Mouse (Mus musculus) kidney, postnatal 0 days (tissue): ENCODE measurements at regions not wholly inside any gene's neighbourhood (a gene's known extent, or its start where the extent isn't known, plus 50 kb on each side); places are given as distances from the start of the nearest gene placed in this dataset.

Source experiments
- ATAC-seq: fragments of 200-750 bp; cut with Nextera tagmentation; replicated peaks from 2 replicates; pipeline ENCODE4 v1.8.0; 2017; ENCODE audit warnings: low read depth, moderate number of reproducible peaks, moderate TSS enrichment, moderate library complexity; ENCODE audit not compliant: low FRiP score
- DNase-seq: peaks from one replicate; pipeline ENCODE4 v3.0.0-alpha.2; 2016; ENCODE audit warnings: low spot score
- H3K27ac ChIP-seq: fragments of 300-500 bp; sonication (generic); 2 replicates; pipeline ENCODE4 v1.5.1; 2014; ENCODE audit warnings: mild to moderate bottlenecking
- H3K27me3 ChIP-seq: fragments of 300-500 bp; sonication (generic); 2 replicates; pipeline ENCODE4 v1.6.1; 2014; ENCODE audit warnings: low read length, mixed read lengths; ENCODE audit not compliant: insufficient read depth
- H3K36me3 ChIP-seq: fragments of 300-500 bp; sonication (generic); 2 replicates; pipeline ENCODE4 v1.6.1; 2014; ENCODE audit warnings: low read length, mixed read lengths; ENCODE audit not compliant: insufficient read depth
- H3K4me1 ChIP-seq: fragments of 300-500 bp; sonication (generic); replicated peaks from 2 replicates; pipeline ENCODE4 v1.6.1; 2014; ENCODE audit warnings: antibody characterized with exemption, low read length, mixed read lengths; ENCODE audit not compliant: insufficient read depth
- H3K4me2 ChIP-seq: fragments of 300-500 bp; sonication (generic); 2 replicates; pipeline ENCODE4 v1.6.1; 2014; ENCODE audit warnings: mild to moderate bottlenecking, low read length, moderate library complexity, mixed read lengths
- H3K4me3 ChIP-seq: fragments of 300-500 bp; sonication (generic); replicated peaks from 2 replicates; pipeline ENCODE4 v1.5.1; 2014; ENCODE audit warnings: low read depth, low read length
- H3K9ac ChIP-seq: fragments of 300-500 bp; sonication (generic); 2 replicates; pipeline ENCODE4 v1.6.1; 2014; ENCODE audit warnings: low read depth, low read length
- H3K9me3 ChIP-seq: fragments of 300-500 bp; sonication (generic); replicated peaks from 2 replicates; pipeline ENCODE4 v1.6.1; 2016; ENCODE audit warnings: low read length, inconsistent platforms, mixed read lengths
- CTCF ChIP-seq: IDR thresholded peaks from 2 replicates; pipeline ENCODE4 v1.5.1; 2016; ENCODE audit warnings: antibody characterized with exemption, low read depth, mild to moderate bottlenecking, moderate library complexity
- WGBS: fragments of 180-500 bp; shearing (Covaris S2); extraction: QIAGEN DNeasy Blood & Tissue Kit; methylation state at CpG from one replicate; pipeline ENCODE4 v1.1.7; 2014; 5-methylcytosine and 5-hydroxymethylcytosine counted together

DNA sequence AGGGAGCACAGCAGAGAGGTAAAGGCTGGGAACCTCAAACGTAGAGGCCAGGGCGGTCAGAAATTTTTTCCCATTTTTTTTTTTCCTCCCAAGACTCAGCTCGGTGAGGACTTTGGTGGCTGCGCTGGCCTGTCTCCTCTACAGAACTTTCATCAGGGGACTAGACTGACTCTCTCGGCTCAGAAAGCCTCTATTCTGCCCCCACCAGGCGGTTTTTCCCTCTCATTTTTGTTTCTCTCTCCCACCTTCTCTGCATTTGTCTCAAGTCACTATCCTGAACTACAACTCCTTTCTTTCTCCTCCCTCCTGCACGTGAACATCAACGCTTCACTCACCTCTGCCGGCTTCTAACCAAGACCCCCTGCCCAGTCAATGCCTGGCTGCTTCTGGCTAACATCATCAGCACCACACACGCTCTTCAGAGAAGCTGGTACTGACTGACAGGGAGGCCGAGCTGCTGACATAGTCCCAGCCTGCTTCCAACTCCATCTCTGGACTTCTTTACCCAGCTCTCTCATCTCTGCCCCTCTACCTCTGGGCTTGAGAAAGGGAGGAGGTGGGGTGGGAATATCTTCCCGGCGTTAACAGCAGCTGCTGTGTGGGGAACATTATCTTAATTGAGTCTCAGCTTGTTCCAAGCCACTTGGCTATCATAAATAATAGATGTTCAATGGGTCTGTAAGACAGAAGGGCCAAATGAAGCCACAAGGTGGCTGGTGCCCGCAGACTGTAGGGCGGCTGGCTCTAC is 240.0 kb downstream of the Lrfn2 start:
- ATAC-seq (no peak), DNase-seq (peak; percentile 58)
- H3K9me3 ChIP-seq, result no peaks in the 10 kb centered on the region
- H3K9ac ChIP-seq, result peak overlapping the region; percentile 19; the same call in 1 of the 2 replicates
- H3K27me3 ChIP-seq, result 0 out of 2 replicates have a peak, but pooled peaks cover 7% of the 10 kb centered on the region
- H3K36me3 ChIP-seq, result no peaks in the 10 kb centered on the region
- no peaks in the 10 kb centered on the region; the same call in 1 of the 2 replicates for H3K4me1 ChIP-seq
- peak overlapping the region; percentile 29; the same call in 1 of the 2 replicates for H3K4me3 ChIP-seq
- peak; percentile 48 for TF ChIP-seq CTCF
- H3K4me2 ChIP-seq, result peak overlapping the region; percentile 61
- H3K27ac ChIP-seq, result no peak overlapping the region
- 9% methylated on average over 15 of the region's 15 CpGs for WGBS

DNA sequence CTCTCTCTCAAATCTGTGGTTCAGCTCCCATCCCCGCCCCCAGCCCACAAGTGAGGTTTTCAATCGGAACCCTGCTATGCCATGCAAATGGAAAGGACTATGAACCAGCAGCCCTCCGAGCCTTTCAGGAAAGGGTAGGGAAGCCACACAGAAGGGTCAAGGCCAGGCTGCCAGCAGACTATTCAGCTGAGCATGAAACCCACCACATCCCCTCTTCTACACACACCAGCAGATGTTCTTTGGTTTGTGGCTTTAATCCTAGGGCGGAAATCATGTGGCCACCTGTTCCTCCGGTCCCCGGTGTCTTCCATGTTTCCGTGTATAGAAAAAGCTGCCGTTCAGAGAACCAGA is 240.6 kb downstream of the Lrfn2 start:
- 73% methylated on average over 8 of the region's 8 CpGs for WGBS
- no peak for ATAC-seq

DNA sequence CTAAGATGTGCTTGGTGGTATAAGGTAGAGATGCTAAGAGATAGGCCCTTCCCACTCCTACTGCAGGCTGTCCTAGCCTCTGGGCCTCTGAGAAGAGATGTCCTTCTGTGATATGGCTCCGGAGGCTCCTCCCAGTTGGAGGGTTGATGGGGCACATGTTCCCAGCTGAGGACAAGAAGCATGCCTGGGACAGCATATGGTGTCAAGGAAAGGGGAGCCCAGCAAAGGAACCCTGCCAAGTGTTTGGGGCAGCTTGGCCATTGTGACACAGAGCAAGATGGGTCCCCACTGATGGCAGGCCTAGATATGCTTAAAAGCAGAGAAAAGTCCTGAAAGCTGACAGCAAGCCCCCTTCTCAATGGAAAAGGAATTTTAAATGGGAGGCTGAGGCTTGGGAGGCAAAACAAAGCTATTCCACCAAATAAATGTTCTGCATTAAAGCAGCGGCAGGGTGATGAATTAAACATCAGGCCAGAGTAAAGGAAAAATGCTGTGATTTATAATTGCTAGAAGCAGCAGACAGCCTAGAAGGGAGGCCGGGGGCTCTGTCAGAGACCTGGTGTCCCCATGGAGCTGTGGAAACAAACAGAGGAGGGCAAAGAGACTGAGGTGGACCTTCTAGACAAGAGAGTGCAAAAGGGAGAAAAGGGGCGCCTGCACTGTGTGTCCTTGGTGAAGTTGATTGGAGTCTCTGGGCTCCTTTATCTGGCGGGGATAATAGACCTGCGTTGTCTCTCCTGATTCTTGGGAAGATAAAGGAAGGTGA is 246.0 kb downstream of the Lrfn2 start:
- Histone ChIP-seq H3K4me2 (no peak overlapping the region), H3K4me3 (no peak overlapping the region), H3K9me3 (no peaks in the 10 kb centered on the region), H3K9ac (no peak overlapping the region), H3K36me3 (no peaks in the 10 kb centered on the region), H3K4me1 (no peaks in the 10 kb centered on the region), H3K27me3 (no peaks in the 10 kb centered on the region), H3K27ac (no peak overlapping the region)
- no peak for TF ChIP-seq CTCF
- WGBS, result 65% methylated on average over 6 of the region's 6 CpGs
- peak; percentile 11 for DNase-seq
- ATAC-seq, result no peak

More for the DNA sequence above, 240.6 kb downstream of the Lrfn2 start:
- Histone ChIP-seq H3K9me3 (no peaks in the 10 kb centered on the region), H3K27me3 (0 out of 2 replicates have a peak, but pooled peaks cover 7% of the 10 kb centered on the region), H3K36me3 (no peaks in the 10 kb centered on the region), H3K4me1 (no peaks in the 10 kb centered on the region; the same call in 1 of the 2 replicates), H3K4me2 (no peak overlapping the region), H3K9ac (no peak overlapping the region), H3K4me3 (no peak overlapping the region), H3K27ac (no peak overlapping the region)
- no peak for DNase-seq
- no peak for TF ChIP-seq CTCF

DNA sequence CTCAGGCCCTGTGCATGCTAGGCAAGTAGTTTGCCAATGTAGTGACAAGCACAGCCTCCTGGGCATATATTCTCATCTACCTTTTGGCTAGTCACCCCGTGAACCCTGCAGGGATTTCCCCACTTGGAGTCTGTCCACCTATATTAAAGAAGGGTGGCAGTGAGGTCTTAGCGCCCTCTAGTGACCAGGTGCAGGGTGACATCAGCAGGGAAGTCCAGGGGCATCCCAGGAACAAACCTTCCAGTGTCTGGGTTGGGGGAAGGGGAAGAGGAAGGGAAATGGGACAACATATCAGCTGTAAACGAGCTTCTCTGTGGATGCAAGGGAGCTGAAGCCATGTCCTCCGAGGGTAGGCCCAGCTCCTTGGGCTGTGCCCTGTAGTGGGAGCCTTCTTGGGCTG is 245.7 kb upstream of the Mocs1 start:
- no peak overlapping the region for H3K4me3 ChIP-seq
- DNase-seq (peak; percentile 45), ATAC-seq (0 out of 2 replicates have a peak, but pooled peaks have one; percentile 40)
- H3K4me2 ChIP-seq, result no peak overlapping the region
- H3K36me3 ChIP-seq, result no peaks in the 10 kb centered on the region
- no peaks in the 10 kb centered on the region for H3K9me3 ChIP-seq
- 9% methylated on average over 4 of the region's 4 CpGs for WGBS
- H3K27ac ChIP-seq, result no peak overlapping the region
- TF ChIP-seq CTCF, result peak; percentile 82
- H3K27me3 ChIP-seq, result no peaks in the 10 kb centered on the region
- H3K9ac ChIP-seq, result no peak overlapping the region
- no peaks in the 10 kb centered on the region for H3K4me1 ChIP-seq

- Histone ChIP-seq H3K36me3 (no peaks in the 10 kb centered on the region), H3K27ac (no peak overlapping the region), H3K9ac (no peak overlapping the region), H3K27me3 (no peaks in the 10 kb centered on the region), H3K4me2 (no peak overlapping the region), H3K4me3 (no peak overlapping the region), H3K9me3 (no peaks in the 10 kb centered on the region), H3K4me1 (no peaks in the 10 kb centered on the region)
- no peak for DNase-seq
- TF ChIP-seq CTCF, result no peak
- no peak for ATAC-seq
- 49% methylated on average over 3 of the region's 3 CpGs for WGBS
These were observed 244.2 kb upstream of the Mocs1 start for GRCm38 (mm10) chr17:49183917-49184316.

DNA sequence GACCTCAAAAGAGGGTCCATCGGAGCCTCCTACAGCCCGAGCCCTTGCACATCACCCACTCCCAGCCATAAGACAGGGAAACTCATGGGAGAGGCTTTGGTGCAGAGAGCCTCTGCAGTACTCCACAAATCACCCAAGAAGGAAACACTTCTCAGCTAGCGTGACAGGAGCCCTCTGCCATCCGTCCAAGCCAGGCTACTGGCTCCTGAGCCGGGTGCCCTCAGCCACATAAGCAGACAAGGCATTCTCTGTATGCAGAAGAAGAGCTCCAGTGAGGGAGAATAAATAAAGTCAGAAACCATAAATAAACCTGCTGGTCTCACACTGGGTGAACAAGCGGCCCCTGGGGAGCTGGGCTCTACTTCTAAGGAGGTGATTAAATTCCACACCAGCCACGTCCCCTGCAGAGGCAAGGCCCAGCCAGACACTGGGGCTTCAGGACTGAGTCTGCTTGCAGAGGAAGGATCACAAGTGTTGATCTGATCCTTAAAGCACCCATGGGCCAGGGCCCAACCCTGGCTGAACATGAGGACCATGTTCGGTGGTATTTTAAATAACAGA is 243.0 kb upstream of the Mocs1 start:
- no peaks in the 10 kb centered on the region for H3K36me3 ChIP-seq
- H3K4me2 ChIP-seq, result no peak overlapping the region
- ATAC-seq (no peak), DNase-seq (no peak)
- H3K27me3 ChIP-seq, result no peaks in the 10 kb centered on the region
- H3K27ac ChIP-seq, result no peak overlapping the region
- H3K9ac ChIP-seq, result no peak overlapping the region
- WGBS, result 41% methylated on average over 8 of the region's 8 CpGs
- no peak for TF ChIP-seq CTCF
- no peaks in the 10 kb centered on the region for H3K9me3 ChIP-seq
- H3K4me3 ChIP-seq, result no peak overlapping the region
- no peaks in the 10 kb centered on the region for H3K4me1 ChIP-seq
